Mouse (Mus musculus): ENCODE data around the gene Smyd2.

- TF ChIP-seq CTCF (conservative IDR thresholded peaks at IDR 0.05; ENCODE audit: insufficient read depth, insufficient read length, low read depth, low read length) (no peak), POLR2A (IDR thresholded peaks at IDR 0.05; ENCODE audit: low read depth, low read length) (no peak)
Measured at GRCm38 (mm10) chr1:189917126-189917500, 5.0 kb downstream of the Smyd2 start.
